Comparison of ENCODE assay signal across 8 mouse cellular contexts in the genomic region with DNA sequence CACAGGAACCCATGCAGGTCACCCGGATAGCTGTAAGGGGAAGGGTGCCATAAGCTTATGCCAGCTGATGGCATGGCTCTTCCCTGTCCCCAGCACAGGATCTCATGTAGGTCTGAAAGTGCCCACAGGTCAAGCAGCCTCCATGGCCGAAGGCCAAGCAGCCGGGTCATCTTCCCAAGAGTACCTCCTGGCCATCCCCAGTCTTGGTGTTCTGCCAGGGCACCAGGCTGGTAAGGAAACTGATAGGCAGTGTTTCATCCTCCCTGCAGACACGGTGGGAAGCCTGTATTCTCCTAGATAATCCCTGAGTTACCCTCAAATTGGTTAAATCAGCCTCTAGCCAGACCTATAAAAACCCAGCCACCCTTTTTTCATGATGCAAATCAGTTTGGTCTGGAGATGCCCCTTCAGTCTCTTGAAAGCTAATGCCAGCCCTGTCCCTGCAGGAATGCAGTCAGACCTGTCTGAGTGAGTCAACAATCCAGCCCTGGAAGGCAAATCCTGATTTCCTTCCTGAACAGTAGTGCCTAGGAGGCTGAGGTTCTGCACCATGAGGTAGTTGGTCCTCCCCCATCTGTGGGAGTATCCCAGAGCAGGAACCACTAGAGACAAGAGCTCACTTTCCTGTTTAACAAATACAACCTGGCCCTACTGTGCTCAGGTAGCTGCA. TPM values are rescaled to one million over a fixed set of nuclear protein-coding genes. Genes with fewer than 3 reads are reported as not detected.
A peak's percentile ranks its signal among the peaks of the same experiment; 100 is the strongest.
DNase-seq lines count a peak whose midpoint lies in the region; ATAC-seq lines count a peak whose summit lies in the region.

No protein-coding gene starts in this region.

- H3K9ac ChIP-seq in intestine, embryonic 15.5 days = no peak overlapping the region
- H3K9ac ChIP-seq in liver, embryonic 11.5 days (ENCODE audit: low read depth, low read length) = no peak overlapping the region

- no peak overlapping the region for H3K4me3 ChIP-seq in intestine, embryonic 15.5 days (replicated peaks)
- no peak overlapping the region for H3K4me3 ChIP-seq in liver, embryonic 11.5 days (ENCODE audit: low read depth, low read length)

- H3K9me3 ChIP-seq in intestine, embryonic 15.5 days = no peaks in the 10 kb centered on the region
- no peaks in the 10 kb centered on the region for H3K9me3 ChIP-seq in liver, embryonic 11.5 days (ENCODE audit: control insufficient read depth, low read length)

- peak overlapping the region; percentile 75 for H3K27ac ChIP-seq in intestine, embryonic 15.5 days
- no peak overlapping the region for H3K27ac ChIP-seq in liver, embryonic 11.5 days (ENCODE audit: low read depth, low read length)

- no peaks in the 10 kb centered on the region for H3K27me3 ChIP-seq in intestine, embryonic 15.5 days (replicated peaks)
- H3K27me3 ChIP-seq in liver, embryonic 11.5 days (replicated peaks; ENCODE audit: control insufficient read depth, insufficient read depth, low read length) = no peaks in the 10 kb centered on the region

- H3K4me1 ChIP-seq in intestine, embryonic 15.5 days (replicated peaks) = peaks cover 4% of the 10 kb centered on the region
- no peaks in the 10 kb centered on the region for H3K4me1 ChIP-seq in liver, embryonic 11.5 days (replicated peaks; ENCODE audit: control insufficient read depth, insufficient read depth, low read length)

- peak; percentile 46 to 49 for DNase-seq in cerebellum, adult 18-20 months
- peak; percentile 23 for DNase-seq in adrenal gland, postnatal 25 days
- DNase-seq in lung, postnatal 14 days = peak; percentile 66
- DNase-seq in frontal cortex, postnatal 14 days (ENCODE audit: low spot score in 2 of 2) = no peak
- DNase-seq in layer of hippocampus, postnatal 36 days = no peak
- DNase-seq in liver, embryonic 11.5 days (ENCODE audit: low spot score) = no peak

- no peaks in the 10 kb centered on the region for H3K36me3 ChIP-seq in intestine, embryonic 15.5 days
- H3K36me3 ChIP-seq in liver, embryonic 11.5 days (ENCODE audit: control insufficient read depth, insufficient read depth, low read length) = 0 out of 2 replicates have a peak, but pooled peaks cover 2% of the 10 kb centered on the region

- 45% methylated on average over 4 of the region's 4 CpGs for WGBS in intestine, embryonic 15.5 days
- 71% methylated on average over 4 of the region's 4 CpGs for WGBS in liver, embryonic 11.5 days

- ATAC-seq in cerebellum, adult (ENCODE audit: insufficient number of reproducible peaks, low FRiP score, low TSS enrichment) = no peak
- peak; percentile 89 for ATAC-seq in intestine, embryonic 15.5 days
- no peak for ATAC-seq in liver, embryonic 11.5 days (replicated peaks; ENCODE audit: low FRiP score)

- 0 out of 2 replicates have a peak overlapping the region, but pooled peaks have one; percentile 7 for H3K4me2 ChIP-seq in intestine, embryonic 15.5 days (replicated peaks)
- H3K4me2 ChIP-seq in liver, embryonic 11.5 days = no peak overlapping the region

RNA-seq across cellular contexts. Expression of a gene that starts 7.1 kb away (rescaled TPM):
- total RNA-seq in adrenal gland, postnatal 25 days (2021) = 16.2 and 26.4 TPM in 2 replicates
- polyA plus RNA-seq in intestine, embryonic 15.5 days (2015; fragmentation: Nextera tagmentation; extraction: Ambion mirVana) = 79.2 and 90.8 TPM in 2 replicates
- total RNA-seq in layer of hippocampus, postnatal 36 days (2021) = 10 to 100 TPM; 10.6 to 11.3 TPM
- 29.8 and 35.2 TPM in 2 replicates for polyA plus RNA-seq in liver, embryonic 11.5 days (2014; fragmentation: Nextera tagmentation; extraction: Ambion mirVana)

RNA-seq across cellular contexts. Expression of a gene that starts 8.5 kb away (rescaled TPM):
- 66.2 and 70.1 TPM in 2 replicates for total RNA-seq in adrenal gland, postnatal 25 days (2021)
- 71.7 and 72.4 TPM in 2 replicates for polyA plus RNA-seq in intestine, embryonic 15.5 days (2015; fragmentation: Nextera tagmentation; extraction: Ambion mirVana)
- total RNA-seq in layer of hippocampus, postnatal 36 days (2021) = 10 to 100 TPM; 64.1 to 74.6 TPM
- polyA plus RNA-seq in liver, embryonic 11.5 days (2014; fragmentation: Nextera tagmentation; extraction: Ambion mirVana) = 51.3 and 54.7 TPM in 2 replicates

RNA-seq across cellular contexts. Expression of a gene that starts 21.6 kb away (rescaled TPM):
- 21.3 and 26.6 TPM in 2 replicates for total RNA-seq in adrenal gland, postnatal 25 days (2021)
- polyA plus RNA-seq in intestine, embryonic 15.5 days (2015; fragmentation: Nextera tagmentation; extraction: Ambion mirVana) = 13.8 and 16.5 TPM in 2 replicates
- total RNA-seq in layer of hippocampus, postnatal 36 days (2021) = 10 to 100 TPM; 40.4 to 43.4 TPM
- 46.0 and 47.3 TPM in 2 replicates for polyA plus RNA-seq in liver, embryonic 11.5 days (2014; fragmentation: Nextera tagmentation; extraction: Ambion mirVana)

RNA-seq across cellular contexts. Expression of a gene that starts 34.3 kb away (rescaled TPM):
- 9.6 and 15.5 TPM in 2 replicates for total RNA-seq in adrenal gland, postnatal 25 days (2021)
- polyA plus RNA-seq in intestine, embryonic 15.5 days (2015; fragmentation: Nextera tagmentation; extraction: Ambion mirVana) = 21.8 and 24.0 TPM in 2 replicates
- total RNA-seq in layer of hippocampus, postnatal 36 days (2021) = 10 to 100 TPM; 32.5 to 34.4 TPM
- 22.9 and 25.2 TPM in 2 replicates for polyA plus RNA-seq in liver, embryonic 11.5 days (2014; fragmentation: Nextera tagmentation; extraction: Ambion mirVana)

RNA-seq across cellular contexts. Expression of a gene that starts 47.0 kb away (rescaled TPM):
- total RNA-seq in adrenal gland, postnatal 25 days (2021) = 87.6 and 101 TPM in 2 replicates
- polyA plus RNA-seq in intestine, embryonic 15.5 days (2015; fragmentation: Nextera tagmentation; extraction: Ambion mirVana) = 136 and 141 TPM in 2 replicates
- total RNA-seq in layer of hippocampus, postnatal 36 days (2021) = 10 to 100 TPM; 78.2 to 92.1 TPM
- polyA plus RNA-seq in liver, embryonic 11.5 days (2014; fragmentation: Nextera tagmentation; extraction: Ambion mirVana) = 149 and 158 TPM in 2 replicates

Comparison
In these comparisons a context has a peak if more than half of its experiments do, and no peak if none do; other contexts are left out.
1. DNase-seq: peak in cerebellum, adult 18-20 months (2 of 2), adrenal gland, postnatal 25 days (single experiment) and lung, postnatal 14 days (single experiment); none in frontal cortex, postnatal 14 days (0 of 2), layer of hippocampus, postnatal 36 days (0 of 2) and liver, embryonic 11.5 days (single experiment).